Mouse (Mus musculus) olfactory bulb, adult 2 months (tissue): ENCODE measurements around the gene Aldh1l2. TPM values are rescaled to one million over a fixed set of nuclear protein-coding genes. Genes with fewer than 3 reads are reported as not detected.

ENCODE experiments used
- H3K27ac ChIP-seq: fragments of 200-500 bp; 2 replicates; pipeline ENCODE4 v1.5.1; 2012; ENCODE audit warnings: low read depth, low read length; ENCODE audit not compliant: insufficient read depth
- H3K4me1 ChIP-seq: fragments of 200-500 bp; 2 replicates; pipeline ENCODE4 v1.6.1; 2012; ENCODE audit warnings: low read length; ENCODE audit not compliant: control insufficient read depth, insufficient read depth
- H3K4me3 ChIP-seq: fragments of 200-500 bp; 2 replicates; pipeline ENCODE4 v1.5.1; 2012; ENCODE audit warnings: mild to moderate bottlenecking, low read depth, low read length, moderate library complexity; ENCODE audit not compliant: insufficient read depth
- CTCF ChIP-seq: fragments of 200-500 bp; IDR thresholded peaks from 2 replicates; pipeline ENCODE4 v1.5.1; 2012; ENCODE audit warnings: low read depth, mild to moderate bottlenecking, low read length, moderate library complexity; ENCODE audit not compliant: insufficient read depth
- POLR2A ChIP-seq: fragments of 200-500 bp; IDR thresholded peaks from 2 replicates; pipeline ENCODE4 v1.6.1; 2012; ENCODE audit warnings: mild to moderate bottlenecking, low read depth, low read length, moderate library complexity; ENCODE audit not compliant: insufficient read depth
- WGBS: fragments of 180-500 bp; shearing (Covaris S2); methylation state at CpG from one replicate; pipeline ENCODE4 v1.1.7; 2018; 5-methylcytosine and 5-hydroxymethylcytosine counted together
- polyA plus RNA-seq: library from polyadenylated mRNA; stranded (reverse); fragments of >200 nt; gene quantifications from 2 replicates; pipeline ENCODE4 v1.2.4, GENCODE M21; 2012; ENCODE audit warnings: low replicate concordance; ENCODE audit not compliant: missing spikeins, insufficient read depth, insufficient read length

The Aldh1l2 gene
- polyA plus RNA-seq, 1 experiment: not detected

GRCm38 (mm10) chr10:83497321-83497720 lies 36.6 kb downstream of the Aldh1l2 start:
- no peak overlapping the region for H3K4me3 ChIP-seq
- WGBS: 94% methylated on average over 13 of the region's 13 CpGs
- TF ChIP-seq POLR2A (no peak), CTCF (no peak)
- H3K27ac ChIP-seq: no peak overlapping the region
- no peaks in the 10 kb centered on the region for H3K4me1 ChIP-seq

- no peak overlapping the region for H3K27ac ChIP-seq
- no peaks in the 10 kb centered on the region for H3K4me1 ChIP-seq
- 85% methylated on average over 6 of the region's 6 CpGs for WGBS
- TF ChIP-seq POLR2A (no peak), CTCF (no peak)
- H3K4me3 ChIP-seq: no peak overlapping the region
Observed at GRCm38 (mm10) chr10:83490506-83490905, 43.4 kb downstream of the Aldh1l2 start.

DNA sequence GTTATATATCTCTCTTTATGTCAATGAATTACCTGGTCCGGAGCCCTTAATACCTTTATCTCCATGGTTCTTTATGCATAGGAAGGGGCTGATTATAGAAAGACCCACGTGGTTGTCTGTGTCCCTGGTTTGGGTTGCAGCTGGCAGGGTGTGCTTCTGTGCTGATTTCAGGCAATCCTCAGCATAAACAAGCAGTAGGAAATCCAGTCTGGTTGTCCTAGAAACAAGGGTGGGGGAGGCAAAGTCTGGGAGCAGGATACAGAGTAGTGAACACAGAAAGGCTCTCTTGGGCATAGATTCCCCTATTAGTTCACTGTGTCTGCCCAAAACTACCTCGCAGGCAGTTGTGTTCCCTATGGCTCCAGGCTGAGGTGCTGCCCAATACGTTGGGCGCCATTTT lies 56.7 kb downstream of the Aldh1l2 start:
- Histone ChIP-seq H3K27ac (no peak overlapping the region), H3K4me1 (no peaks in the 10 kb centered on the region), H3K4me3 (no peak overlapping the region)
- 70% methylated on average over 5 of the region's 5 CpGs for WGBS
- no peak for TF ChIP-seq POLR2A
- no peak for TF ChIP-seq CTCF

DNA sequence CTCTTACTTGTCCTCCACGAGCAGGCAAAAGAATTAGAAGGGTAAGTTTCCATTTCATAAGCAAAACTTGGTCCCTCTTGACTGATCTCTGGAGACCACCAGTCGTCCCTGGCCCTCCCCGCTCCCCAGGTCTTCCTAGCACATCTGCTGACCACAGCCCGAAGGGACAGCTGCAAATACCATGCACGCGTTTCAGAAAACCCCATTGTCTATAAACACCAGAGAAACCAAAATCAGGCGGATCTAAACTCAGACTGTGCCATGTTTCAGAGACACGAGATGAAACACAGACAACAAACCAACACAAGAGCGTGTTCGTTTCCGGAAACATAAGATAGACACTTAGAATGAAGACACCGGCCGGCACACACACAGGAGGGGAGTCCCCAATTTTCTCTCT lies 58.7 kb downstream of the Aldh1l2 start:
- TF ChIP-seq POLR2A: no peak
- no peak for TF ChIP-seq CTCF
- Histone ChIP-seq H3K4me3 (no peak overlapping the region), H3K27ac (no peak overlapping the region), H3K4me1 (no peaks in the 10 kb centered on the region)
- WGBS: 95% methylated on average over 13 of the region's 13 CpGs

- H3K4me3 ChIP-seq: no peak overlapping the region
- H3K4me1 ChIP-seq: peaks cover 2% of the 10 kb centered on the region; the same call in 1 of the 2 replicates
- TF ChIP-seq CTCF (no peak), POLR2A (no peak)
- no peak overlapping the region for H3K27ac ChIP-seq
- 94% methylated on average over 3 of the region's 3 CpGs for WGBS
Observed at GRCm38 (mm10) chr10:83457531-83457930, 76.4 kb downstream of the Aldh1l2 start.

GRCm38 (mm10) chr10:83448582-83448981 lies 85.4 kb downstream of the Aldh1l2 start:
- no peak overlapping the region for H3K4me3 ChIP-seq
- 91% methylated on average over 7 of the region's 7 CpGs for WGBS
- H3K27ac ChIP-seq: no peak overlapping the region
- peaks cover 2% of the 10 kb centered on the region; the same call in 1 of the 2 replicates for H3K4me1 ChIP-seq
- TF ChIP-seq POLR2A (no peak), CTCF (no peak)

Other genes with a start within 250 kb of the Aldh1l2 start
- gene Slc41a2, start 196.3 kb downstream of the Aldh1l2 start, polyA plus RNA-seq: not detected in 2 replicates
- 2.4 TPM in 1 of 2 replicates, not detected in the other for gene D10Wsu102e, start 173.9 kb downstream of the Aldh1l2 start, polyA plus RNA-seq
- not detected in 2 replicates for gene Washc4, start 9.6 kb upstream of the Aldh1l2 start, polyA plus RNA-seq
- gene Appl2, start 114.6 kb upstream of the Aldh1l2 start, polyA plus RNA-seq: not detected in 2 replicates
- not detected in 2 replicates for gene 1500009L16Rik, start 188.7 kb upstream of the Aldh1l2 start, polyA plus RNA-seq